Mouse (Mus musculus): ENCODE measurements around the gene Ern1.

Ern1 gene

DNA sequence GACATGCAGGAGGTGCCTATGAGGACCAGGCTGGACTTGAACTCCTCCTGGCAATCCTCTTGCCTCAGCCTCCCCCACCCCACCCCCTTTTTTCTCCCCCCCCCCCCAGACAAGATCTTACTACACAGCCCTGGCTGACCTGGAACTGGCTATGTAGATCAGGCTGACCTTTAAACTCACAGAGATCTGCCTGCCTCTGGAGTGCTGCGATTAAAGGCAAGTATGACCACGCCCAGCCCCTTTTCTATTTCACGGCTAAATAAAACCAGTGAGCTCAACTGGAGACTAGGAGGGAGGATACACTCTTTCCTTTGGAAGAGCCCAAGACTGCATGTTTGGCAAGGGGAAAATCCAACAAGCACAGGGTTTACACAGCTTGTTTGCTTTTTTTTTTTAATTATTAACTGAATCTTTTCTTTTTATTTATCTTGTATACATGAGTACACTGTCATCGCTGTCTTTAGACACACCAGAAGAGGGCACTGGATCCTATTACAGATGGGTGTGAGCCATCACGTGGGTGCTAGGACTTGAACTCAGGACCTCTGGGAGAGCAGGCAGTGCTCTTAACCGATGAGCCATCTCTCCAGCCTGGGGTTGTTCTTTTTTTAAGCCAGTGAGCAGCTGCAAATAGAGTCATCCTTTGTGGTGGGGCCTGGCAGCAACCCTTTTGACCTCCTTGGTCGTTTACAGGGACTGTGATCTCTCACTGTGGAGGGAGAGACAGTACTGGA lies 94.9 kb downstream of the Ern1 start:
- no peak for DNase-seq (ENCODE audit: low read depth in 2 of 2, low spot score in 2 of 2)

GRCm38 (mm10) chr11:106391546-106392188 lies 96.0 kb downstream of the Ern1 start:
- DNase-seq (ENCODE audit: low read depth in 2 of 2, low spot score in 2 of 2) = peak; percentile 52 to 73

- no peak for DNase-seq (ENCODE audit: low read depth in 2 of 2, low spot score in 2 of 2)
Measured at GRCm38 (mm10) chr11:106390757-106391156, 96.9 kb downstream of the Ern1 start.

GRCm38 (mm10) chr11:106389611-106390010 lies 98.0 kb downstream of the Ern1 start:
- DNase-seq (ENCODE audit: low read depth in 2 of 2, low spot score in 2 of 2) = no peak

GRCm38 (mm10) chr11:106387791-106388216 lies 99.8 kb downstream of the Ern1 start, which contains the start of gene Icam2:
Gene Icam2, minus strand, starts transcription at chr11:106388075.
- DNase-seq (ENCODE audit: low read depth in 2 of 2, low spot score in 2 of 2) = peak; percentile 71 to 85

GRCm38 (mm10) chr11:106387020-106387419 lies 100.6 kb downstream of the Ern1 start:
- peak; percentile 8 to 25 for DNase-seq (ENCODE audit: low read depth in 2 of 2, low spot score in 2 of 2)

DNA sequence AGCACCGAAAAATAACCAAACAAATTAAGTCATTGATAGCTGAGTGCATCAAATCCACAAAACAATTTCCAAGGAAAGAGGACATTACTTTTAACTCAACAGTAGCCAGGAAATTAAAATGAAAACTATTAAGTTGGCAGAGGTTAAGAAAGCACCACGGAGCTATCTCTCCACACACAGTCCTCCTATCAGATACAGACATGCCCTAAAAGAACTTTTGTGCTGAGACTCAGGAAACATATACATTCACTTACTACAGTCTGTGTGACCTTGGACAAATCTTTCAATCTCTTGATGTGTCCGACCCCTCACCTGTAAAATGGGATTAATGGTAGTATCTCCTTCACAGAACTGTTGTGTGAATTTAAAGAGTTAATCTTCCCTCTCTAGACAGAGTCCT lies 101.2 kb downstream of the Ern1 start:
- DNase-seq (ENCODE audit: low read depth in 2 of 2, low spot score in 2 of 2) = no peak

DNA sequence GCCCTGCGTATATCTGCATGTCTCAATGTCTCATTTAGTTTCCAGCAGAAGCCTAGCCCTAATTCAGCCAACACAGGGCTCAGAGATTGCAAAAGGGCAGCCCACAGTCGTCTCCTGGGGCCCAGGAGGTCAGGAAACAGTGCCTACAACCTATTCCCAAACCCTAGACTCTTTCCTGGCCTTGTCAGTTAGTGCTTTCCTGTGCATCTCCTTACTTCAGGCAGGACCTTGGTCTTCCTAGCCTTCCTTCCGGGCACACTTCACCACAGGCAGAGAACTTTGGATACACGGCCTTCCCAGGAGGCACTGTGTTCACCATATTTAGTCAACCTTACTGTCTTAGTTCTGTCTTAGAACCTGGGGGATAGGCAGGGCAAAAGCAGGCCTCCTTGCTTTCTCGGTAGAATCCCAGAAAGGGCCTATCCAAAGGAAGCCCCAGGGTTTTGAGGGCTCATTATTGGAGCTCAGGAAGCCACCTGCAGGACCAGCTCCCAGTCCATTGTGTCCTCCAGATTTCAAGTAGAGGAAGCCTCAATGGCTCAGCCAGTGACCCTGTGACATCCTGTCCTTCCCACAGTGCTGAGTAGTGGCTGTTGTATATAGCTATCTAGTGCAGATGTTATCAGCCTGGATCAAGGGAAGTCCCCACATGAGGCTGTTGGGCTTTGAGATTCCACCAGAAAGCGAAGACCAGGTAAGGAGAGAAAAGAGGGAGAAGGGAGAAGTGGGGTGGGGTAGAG lies 104.4 kb downstream of the Ern1 start:
- no peak for DNase-seq (ENCODE audit: low read depth in 2 of 2, low spot score in 2 of 2)

DNA sequence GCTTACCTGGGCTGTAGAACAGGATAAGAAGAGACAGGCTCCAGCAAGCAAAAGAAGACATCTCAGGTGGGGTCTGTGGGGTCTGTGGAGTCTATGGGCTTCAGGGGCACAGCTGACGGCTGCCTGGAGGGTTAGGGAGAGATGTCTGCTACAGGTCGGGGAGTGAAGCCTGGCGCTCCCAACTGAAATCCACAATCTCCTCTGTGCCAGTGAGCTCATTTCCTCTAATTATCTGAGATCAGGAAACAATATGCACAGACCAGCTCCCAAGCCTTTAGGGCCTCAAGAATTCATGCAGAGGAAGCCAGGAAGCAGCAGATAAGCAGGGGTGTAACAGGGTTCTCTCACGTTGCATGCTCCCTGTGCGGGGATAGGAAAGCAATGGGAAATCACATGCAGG lies 105.2 kb downstream of the Ern1 start:
- DNase-seq (ENCODE audit: low read depth in 2 of 2, low spot score in 2 of 2) = no peak

DNA sequence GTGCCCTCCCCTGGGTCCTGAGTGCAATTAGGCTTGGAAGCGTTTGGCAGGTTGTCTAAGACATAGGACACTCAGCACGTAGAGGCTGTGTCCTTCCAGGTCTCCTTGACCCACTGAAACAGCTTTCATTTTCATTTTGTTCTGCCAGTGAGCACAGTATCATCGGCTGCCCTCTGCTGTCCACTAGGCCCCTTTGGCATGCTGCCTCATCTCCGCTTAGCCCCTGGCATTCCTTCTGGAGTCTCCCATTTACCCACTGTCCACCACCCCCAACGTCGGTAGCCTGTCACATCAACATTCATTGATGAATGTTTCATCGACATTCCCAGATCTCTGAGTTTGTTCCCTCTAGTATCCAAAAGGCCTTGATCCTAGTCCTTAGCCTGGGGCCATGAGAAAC lies 105.8 kb downstream of the Ern1 start:
- no peak for DNase-seq (ENCODE audit: low read depth in 2 of 2, low spot score in 2 of 2)

- no peak for DNase-seq (ENCODE audit: low read depth in 2 of 2, low spot score in 2 of 2)
Measured at GRCm38 (mm10) chr11:106381011-106381410, 106.6 kb downstream of the Ern1 start.

GRCm38 (mm10) chr11:106374979-106375378 lies 112.7 kb downstream of the Ern1 start:
- DNase-seq (ENCODE audit: low read depth in 2 of 2, low spot score in 2 of 2) = no peak

DNA sequence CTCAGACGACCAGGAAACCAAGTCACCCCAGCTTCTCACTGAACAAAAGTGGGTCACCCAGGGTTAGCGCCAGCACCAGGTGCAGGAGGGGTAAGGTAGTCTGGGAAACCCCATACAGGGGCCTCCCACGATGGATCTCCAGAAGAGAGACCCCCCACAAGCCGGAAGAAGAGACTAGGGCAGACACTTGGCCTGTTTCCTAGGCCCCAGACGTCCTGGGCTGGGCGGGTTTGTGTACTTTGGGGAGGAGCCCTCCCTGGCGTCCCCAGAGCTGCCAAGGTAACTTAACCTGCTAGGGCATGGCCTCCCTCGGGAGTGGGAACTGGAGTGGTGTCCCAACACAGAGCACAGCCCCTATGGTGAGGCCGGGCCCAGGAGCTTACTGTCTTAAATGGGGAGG lies 113.1 kb downstream of the Ern1 start:
- no peak for DNase-seq (ENCODE audit: low read depth in 2 of 2, low spot score in 2 of 2)

- no peak for DNase-seq (ENCODE audit: low read depth in 2 of 2, low spot score in 2 of 2)
Measured at GRCm38 (mm10) chr11:106373998-106374397, 113.7 kb downstream of the Ern1 start.

GRCm38 (mm10) chr11:106366316-106366715 lies 121.3 kb downstream of the Ern1 start:
- DNase-seq (ENCODE audit: low read depth in 2 of 2, low spot score in 2 of 2) = peak; percentile 66 to 76

- no peak for DNase-seq (ENCODE audit: low read depth in 2 of 2, low spot score in 2 of 2)
Measured at GRCm38 (mm10) chr11:106365366-106365765, 122.3 kb downstream of the Ern1 start, which contains the start of gene Prr29. Gene Prr29, plus strand, starts transcription at chr11:106365472.

DNA sequence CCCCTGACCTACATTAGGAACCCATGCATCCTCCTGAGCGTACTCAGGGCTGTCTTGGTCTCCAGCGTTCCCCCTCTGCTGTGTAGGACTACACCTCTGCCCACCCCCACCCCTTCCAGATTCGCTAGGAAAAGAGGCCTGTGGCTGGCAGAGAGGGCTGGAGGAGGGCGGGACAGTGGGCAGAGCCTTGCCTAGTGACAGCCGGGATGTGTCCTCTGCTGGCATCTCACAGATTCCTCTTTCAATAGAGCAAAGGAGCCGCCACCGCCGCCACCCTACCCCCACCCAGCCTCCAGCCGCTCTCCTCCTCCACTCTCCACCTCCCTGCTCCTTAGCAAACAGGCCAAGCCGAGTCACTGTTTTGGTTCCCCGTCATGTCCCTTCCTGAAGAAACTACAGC lies 122.9 kb downstream of the Ern1 start:
- DNase-seq (ENCODE audit: low read depth in 2 of 2, low spot score in 2 of 2) = no peak

DNA sequence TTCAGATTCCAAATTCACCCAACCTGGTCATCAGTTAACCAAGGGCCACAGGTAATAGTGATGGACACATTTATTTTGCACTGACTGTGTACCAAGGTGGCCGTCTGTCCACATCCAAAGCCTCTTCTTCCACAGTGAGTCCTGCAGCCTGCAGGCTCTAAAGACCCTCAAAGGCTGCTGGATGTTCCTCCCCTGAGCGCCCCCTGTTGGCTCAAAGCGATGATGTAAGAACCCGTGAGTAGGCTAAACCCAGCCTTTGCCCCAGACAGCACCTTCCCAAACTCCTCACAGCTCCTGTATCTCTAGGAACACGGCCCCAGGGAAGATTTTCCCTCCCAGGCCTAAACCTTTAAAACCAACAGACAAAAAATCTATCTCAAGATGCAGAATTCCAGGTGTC lies 128.3 kb downstream of the Ern1 start:
- DNase-seq (ENCODE audit: low read depth in 2 of 2, low spot score in 2 of 2) = peak; percentile 15 to 23

DNA sequence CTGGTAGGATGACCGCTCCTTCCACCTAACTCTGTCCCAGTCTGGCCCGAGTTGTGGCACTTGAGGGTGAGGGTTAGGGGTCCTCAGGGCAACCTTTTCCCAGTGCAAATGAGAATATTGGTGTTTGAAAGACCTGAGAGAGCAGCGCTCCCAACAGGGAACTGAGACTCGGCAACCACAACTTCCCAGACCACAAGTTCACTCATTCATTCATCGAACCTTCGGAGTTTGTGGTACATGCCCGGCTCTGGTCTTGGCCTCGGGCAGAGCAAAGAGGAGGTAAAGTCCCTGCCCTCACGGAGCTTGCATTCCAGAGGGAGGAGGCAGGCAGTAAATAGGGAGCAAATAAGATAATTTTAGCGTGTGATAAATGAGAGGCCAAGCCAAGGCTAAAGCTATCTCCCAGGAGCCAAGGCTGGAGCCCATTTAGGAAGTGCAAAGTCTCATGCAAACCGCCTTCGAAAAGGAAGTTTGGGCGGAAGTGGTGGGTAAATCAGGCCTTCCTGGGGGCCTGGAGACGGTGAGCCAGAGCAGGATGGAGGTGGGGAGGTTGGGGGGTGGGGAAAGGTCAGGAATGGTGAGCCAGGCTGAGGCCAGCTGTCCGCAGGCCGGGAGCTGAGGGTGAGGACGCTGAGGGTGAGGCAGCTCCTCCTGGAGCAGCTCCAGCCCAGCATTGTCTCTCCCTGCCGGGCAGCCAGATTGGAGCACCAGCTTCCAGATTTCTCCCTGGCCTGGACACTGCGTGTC lies 132.1 kb downstream of the Ern1 start:
- no peak for DNase-seq (ENCODE audit: low read depth in 2 of 2, low spot score in 2 of 2)

DNA sequence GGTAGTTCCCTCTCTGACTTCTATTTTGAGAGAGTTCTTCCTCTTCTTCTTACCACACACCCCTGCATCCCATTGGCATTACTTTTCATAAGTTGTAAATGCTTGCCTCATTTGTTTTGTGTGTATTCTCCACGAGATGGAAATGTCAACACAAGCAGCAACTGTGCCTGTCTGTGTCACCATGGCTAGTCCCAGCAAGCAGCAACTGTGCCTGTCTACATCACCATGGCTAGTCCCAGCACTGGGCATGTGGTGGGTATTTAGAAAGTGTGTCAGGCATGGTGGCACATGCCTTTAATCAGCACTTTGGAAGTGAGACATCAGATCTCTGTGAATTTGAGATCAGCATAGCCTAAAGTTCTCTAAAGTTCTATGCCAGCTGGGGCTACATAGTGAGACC lies 133.5 kb downstream of the Ern1 start:
- DNase-seq (ENCODE audit: low read depth in 2 of 2, low spot score in 2 of 2) = no peak

GRCm38 (mm10) chr11:106353188-106353587 lies 134.5 kb downstream of the Ern1 start, which contains the start of gene Scn4a:
Gene Scn4a, minus strand, starts transcription at chr11:106353288.
- DNase-seq (ENCODE audit: low read depth in 2 of 2, low spot score in 2 of 2) = no peak

All from CD8-positive naive resting alpha-beta T cell, adult 2 months (primary cell).